Mouse (Mus musculus) lung, postnatal 0 days (tissue): Measurements from ENCODE around the gene Cacna2d1. TPM values are rescaled to one million over a fixed set of nuclear protein-coding genes. Genes with fewer than 3 reads are reported as not detected.

Experiments used
- ATAC-seq: fragments of 200-750 bp; cut with Nextera tagmentation; 2 replicates; pipeline ENCODE4 v1.8.0; 2017; ENCODE audit warnings: moderate library complexity
- DNase-seq: peaks from one replicate; pipeline ENCODE4 v3.0.0-alpha.2; 2016; ENCODE audit warnings: low spot score
- H3K27ac ChIP-seq: fragments of 300-500 bp; sonication (generic); 2 replicates; pipeline ENCODE4 v1.5.1; 2014; ENCODE audit warnings: antibody characterized with exemption, mild to moderate bottlenecking, low read length, mixed read lengths
- H3K27me3 ChIP-seq: fragments of 300-500 bp; sonication (generic); replicated peaks from 2 replicates; pipeline ENCODE4 v1.6.1; 2014; ENCODE audit warnings: low read length, mixed read lengths; ENCODE audit not compliant: insufficient read depth
- H3K36me3 ChIP-seq: fragments of 300-500 bp; sonication (generic); 2 replicates; pipeline ENCODE4 v1.6.1; 2014; ENCODE audit warnings: low read length, mixed read lengths; ENCODE audit not compliant: insufficient read depth
- H3K4me1 ChIP-seq: fragments of 300-500 bp; sonication (generic); 2 replicates; pipeline ENCODE4 v1.6.1; 2014; ENCODE audit warnings: antibody characterized with exemption, low read depth, low read length, mixed read lengths; ENCODE audit not compliant: insufficient read depth
- H3K4me2 ChIP-seq: fragments of 300-500 bp; sonication (generic); replicated peaks from 2 replicates; pipeline ENCODE4 v1.6.1; 2014; ENCODE audit warnings: low read depth, mild to moderate bottlenecking, low read length, moderate library complexity, mixed read lengths
- H3K4me3 ChIP-seq: fragments of 300-500 bp; sonication (generic); 2 replicates; pipeline ENCODE4 v1.5.1; 2014; ENCODE audit warnings: low read depth, low read length
- H3K9ac ChIP-seq: fragments of 300-500 bp; sonication (generic); replicated peaks from 2 replicates; pipeline ENCODE4 v1.6.1; 2014; ENCODE audit warnings: low read depth, mild to moderate bottlenecking
- H3K9me3 ChIP-seq: fragments of 300-500 bp; sonication (generic); 2 replicates; pipeline ENCODE4 v1.6.1; 2016; ENCODE audit warnings: low read length, mixed read lengths
- CTCF ChIP-seq: IDR thresholded peaks from 2 replicates; pipeline ENCODE4 v1.5.1; 2016; ENCODE audit warnings: antibody characterized with exemption, mild to moderate bottlenecking
- EP300 ChIP-seq: IDR thresholded peaks from 2 replicates; pipeline ENCODE4 v1.6.1; 2016; ENCODE audit warnings: antibody characterized with exemption, mild to moderate bottlenecking, control low read depth
- WGBS: fragments of 180-500 bp; shearing (Covaris S2); extraction: QIAGEN DNeasy Blood & Tissue Kit; methylation state at CpG from one replicate; pipeline ENCODE4 v1.1.7; 2014; 5-methylcytosine and 5-hydroxymethylcytosine counted together
- polyA plus RNA-seq: library from polyadenylated mRNA; unstranded; fragments of >200 nt; fragmentation: Nextera tagmentation; extraction: Ambion mirVana; gene quantifications from 2 replicates; pipeline ENCODE4 v1.2.1, GENCODE M21; 2015

Gene Cacna2d1
- polyA plus RNA-seq, 1 experiment from 2014 or later = 8.4 TPM

- Histone ChIP-seq H3K36me3 (no peaks in the 10 kb centered on the region), H3K27me3 (no peaks in the 10 kb centered on the region), H3K4me3 (no peak overlapping the region), H3K9ac (no peak overlapping the region), H3K27ac (no peak overlapping the region), H3K9me3 (no peaks in the 10 kb centered on the region), H3K4me1 (no peaks in the 10 kb centered on the region), H3K4me2 (no peak overlapping the region)
- DNase-seq (no peak), ATAC-seq (no peak)
- WGBS = 85% methylated on average over 6 of the region's 6 CpGs
- TF ChIP-seq CTCF (no peak), EP300 (no peak)
Observed at GRCm38 (mm10) chr5:16252738-16253513, 318.4 kb downstream of the Cacna2d1 start.

DNA sequence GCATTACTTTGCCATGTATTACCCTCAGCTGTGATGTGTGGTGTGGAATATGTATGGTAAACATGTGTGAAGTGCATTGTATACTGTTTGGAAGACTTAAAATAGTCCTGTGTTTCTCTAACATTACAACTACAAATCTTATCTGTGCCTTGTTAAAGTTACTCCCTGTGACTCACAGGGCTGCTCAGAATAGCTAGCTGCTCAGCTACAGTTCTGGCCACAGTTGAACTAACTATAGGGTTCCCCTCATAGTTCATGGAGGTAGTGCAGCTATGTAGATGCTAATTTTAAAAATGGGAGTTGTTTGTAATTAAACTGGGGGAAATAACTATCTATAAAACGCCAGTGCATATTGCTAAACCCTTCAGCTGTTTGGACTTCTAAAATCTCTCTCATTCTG, 319.3 kb downstream of the Cacna2d1 start:
- no peak overlapping the region for H3K4me2 ChIP-seq
- no peaks in the 10 kb centered on the region for H3K4me1 ChIP-seq
- no peaks in the 10 kb centered on the region for H3K36me3 ChIP-seq
- H3K4me3 ChIP-seq = no peak overlapping the region
- ATAC-seq (no peak), DNase-seq (no peak)
- no peaks in the 10 kb centered on the region for H3K9me3 ChIP-seq
- no peak for TF ChIP-seq EP300
- no peak for TF ChIP-seq CTCF
- H3K27ac ChIP-seq = no peak overlapping the region
- H3K9ac ChIP-seq = no peak overlapping the region
- WGBS = 81% methylated on average over 1 of the region's 1 CpGs
- no peaks in the 10 kb centered on the region for H3K27me3 ChIP-seq

DNA sequence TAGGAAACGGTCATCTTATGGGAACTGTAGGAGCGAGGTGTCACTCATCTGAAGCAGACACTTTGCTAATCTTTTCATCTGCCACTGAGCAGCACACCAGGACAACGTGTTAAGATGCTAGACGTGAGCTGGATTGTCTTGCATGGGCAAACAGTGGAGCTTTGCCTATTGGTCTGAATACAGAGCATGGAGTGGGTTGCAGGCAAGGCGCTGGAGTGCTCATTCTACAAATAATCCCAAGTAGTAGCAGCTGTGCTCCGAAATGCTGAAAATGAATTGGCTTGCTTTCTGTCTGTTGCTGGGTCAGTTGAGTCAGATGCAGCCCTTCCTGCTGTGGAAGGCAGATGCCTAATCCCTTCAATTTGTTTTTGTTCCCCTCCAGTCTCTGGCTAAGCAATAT, 330.9 kb downstream of the Cacna2d1 start:
- Histone ChIP-seq H3K9ac (no peak overlapping the region), H3K27me3 (no peaks in the 10 kb centered on the region), H3K4me1 (no peaks in the 10 kb centered on the region), H3K36me3 (no peaks in the 10 kb centered on the region), H3K4me2 (no peak overlapping the region), H3K9me3 (no peaks in the 10 kb centered on the region), H3K27ac (no peak overlapping the region), H3K4me3 (no peak overlapping the region)
- DNase-seq (no peak), ATAC-seq (no peak)
- WGBS = 60% methylated on average over 6 of the region's 6 CpGs
- no peak for TF ChIP-seq CTCF
- no peak for TF ChIP-seq EP300

- no peaks in the 10 kb centered on the region for H3K27me3 ChIP-seq
- ATAC-seq (no peak), DNase-seq (no peak)
- no peaks in the 10 kb centered on the region for H3K9me3 ChIP-seq
- H3K4me2 ChIP-seq = no peak overlapping the region
- no peak overlapping the region for H3K4me3 ChIP-seq
- H3K27ac ChIP-seq = no peak overlapping the region
- no peak for TF ChIP-seq CTCF
- TF ChIP-seq EP300 = no peak
- H3K9ac ChIP-seq = no peak overlapping the region
- 52% methylated on average over 2 of the region's 2 CpGs for WGBS
- no peaks in the 10 kb centered on the region for H3K36me3 ChIP-seq
- H3K4me1 ChIP-seq = no peaks in the 10 kb centered on the region
Observed at GRCm38 (mm10) chr5:16277058-16277457, 342.6 kb downstream of the Cacna2d1 start.

GRCm38 (mm10) chr5:16281229-16281628, 346.7 kb downstream of the Cacna2d1 start:
- DNase-seq = no peak
- ATAC-seq = no peak
- Histone ChIP-seq H3K27ac (no peak overlapping the region), H3K27me3 (no peaks in the 10 kb centered on the region), H3K9ac (no peak overlapping the region), H3K9me3 (no peaks in the 10 kb centered on the region), H3K36me3 (no peaks in the 10 kb centered on the region), H3K4me1 (no peaks in the 10 kb centered on the region), H3K4me3 (no peak overlapping the region), H3K4me2 (no peak overlapping the region)
- 79% methylated on average over 5 of the region's 5 CpGs for WGBS
- no peak for TF ChIP-seq CTCF
- TF ChIP-seq EP300 = no peak

DNA sequence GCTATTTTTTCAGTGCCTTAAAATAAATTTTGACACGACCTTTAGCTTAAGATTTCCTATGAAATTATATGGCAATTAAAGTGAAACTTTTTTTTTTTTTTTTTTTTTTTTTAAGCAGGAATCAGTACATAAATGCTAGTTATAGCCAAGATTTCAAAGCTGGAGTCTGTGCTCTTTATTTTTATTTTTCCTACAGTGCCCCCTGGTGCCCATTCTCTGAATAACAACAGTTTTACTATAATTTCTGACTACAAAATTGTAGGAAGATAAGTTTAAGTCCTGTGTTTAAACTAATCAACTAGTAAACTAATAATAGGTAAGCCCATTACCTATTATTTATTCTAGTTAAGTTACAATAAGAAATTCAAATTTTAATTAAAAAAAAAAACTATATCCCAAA, 358.7 kb downstream of the Cacna2d1 start:
- ATAC-seq (no peak), DNase-seq (peak; percentile 69)
- no peaks in the 10 kb centered on the region for H3K36me3 ChIP-seq
- no peak overlapping the region for H3K9ac ChIP-seq
- H3K4me2 ChIP-seq = no peak overlapping the region
- 7% methylated on average over 1 of the region's 1 CpGs for WGBS
- no peaks in the 10 kb centered on the region for H3K27me3 ChIP-seq
- H3K27ac ChIP-seq = no peak overlapping the region
- TF ChIP-seq CTCF (peak; percentile 53), EP300 (no peak)
- H3K4me3 ChIP-seq = no peak overlapping the region
- no peaks in the 10 kb centered on the region for H3K4me1 ChIP-seq
- no peaks in the 10 kb centered on the region for H3K9me3 ChIP-seq

DNA sequence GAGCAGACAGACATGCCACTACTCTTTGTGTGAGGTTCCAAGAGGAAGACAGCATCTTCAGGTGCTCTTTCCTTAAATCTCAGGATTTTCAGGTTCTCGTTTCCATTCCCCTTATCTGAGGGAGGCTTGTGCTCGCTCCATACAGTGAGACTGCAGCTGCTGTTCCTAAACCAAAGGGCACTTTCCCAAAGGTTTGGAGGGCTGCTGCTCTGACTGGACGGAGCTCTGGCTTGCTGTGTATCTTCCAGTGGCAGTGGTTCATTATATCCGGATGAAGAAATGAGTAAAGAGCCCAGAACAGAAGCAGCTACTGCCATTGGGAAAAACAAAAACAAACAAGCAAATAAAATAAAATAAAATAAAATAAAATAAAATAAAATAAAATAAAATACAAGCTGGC, 359.3 kb downstream of the Cacna2d1 start:
- H3K9me3 ChIP-seq = no peaks in the 10 kb centered on the region
- ATAC-seq (no peak), DNase-seq (no peak)
- WGBS = 60% methylated on average over 4 of the region's 4 CpGs
- no peak overlapping the region for H3K4me3 ChIP-seq
- no peaks in the 10 kb centered on the region for H3K36me3 ChIP-seq
- H3K9ac ChIP-seq = no peak overlapping the region
- no peak overlapping the region for H3K4me2 ChIP-seq
- H3K27ac ChIP-seq = no peak overlapping the region
- TF ChIP-seq EP300 = no peak
- no peak for TF ChIP-seq CTCF
- no peaks in the 10 kb centered on the region for H3K27me3 ChIP-seq
- H3K4me1 ChIP-seq = no peaks in the 10 kb centered on the region
